Mouse (Mus musculus) cerebellum, postnatal 4 days (tissue): Measurements from ENCODE around the gene Gdpd2.

ENCODE experiments used
- DNase-seq, 2 experiments: peaks; one replicate each; pipeline ENCODE4 v3.0.0; 2022; ENCODE audit warnings: low spot score in 2 of 2, mixed read lengths in 1 of 2

Gene Gdpd2

GRCm38 (mm10) chrX:100729665-100730188 is at the start of gene Gdpd2:
TSS of gene Gdpd2 (plus strand) at chrX:100729873.
- peak in 1 of 2 experiments; percentile 23 for DNase-seq

- DNase-seq: no peak
These were observed 43.1 kb upstream of the Gdpd2 start for GRCm38 (mm10) chrX:100686527-100686926.

GRCm38 (mm10) chrX:100687360-100688032 is 42.2 kb upstream of the Gdpd2 start:
- no peak for DNase-seq

- no peak for DNase-seq
These were observed 41.7 kb upstream of the Gdpd2 start for GRCm38 (mm10) chrX:100688033-100688370.

- DNase-seq: no peak
These were observed 32.9 kb upstream of the Gdpd2 start for GRCm38 (mm10) chrX:100696776-100697175.

GRCm38 (mm10) chrX:100708032-100708431 is 21.6 kb upstream of the Gdpd2 start:
- DNase-seq: no peak

GRCm38 (mm10) chrX:100716173-100716572 is 13.5 kb upstream of the Gdpd2 start:
- DNase-seq: no peak

- peak; percentile 24 to 44 for DNase-seq
These were observed 726 bp upstream of the Gdpd2 start for GRCm38 (mm10) chrX:100728947-100729346.

GRCm38 (mm10) chrX:100730266-100730665 is 593 bp downstream of the Gdpd2 start:
- DNase-seq: no peak

GRCm38 (mm10) chrX:100734359-100734758 is 4.7 kb downstream of the Gdpd2 start:
- no peak for DNase-seq

- peak; percentile 29 to 47 for DNase-seq
These were observed 9.2 kb downstream of the Gdpd2 start for GRCm38 (mm10) chrX:100738918-100739317.

- no peak for DNase-seq
These were observed 9.8 kb downstream of the Gdpd2 start for GRCm38 (mm10) chrX:100739443-100739842.

GRCm38 (mm10) chrX:100740785-100741184 is 11.1 kb downstream of the Gdpd2 start:
- no peak for DNase-seq

- DNase-seq: peak; percentile 55 to 72
These were observed 12.3 kb downstream of the Gdpd2 start for GRCm38 (mm10) chrX:100741940-100742339.

GRCm38 (mm10) chrX:100765855-100766254 is 36.2 kb downstream of the Gdpd2 start:
- DNase-seq: no peak

GRCm38 (mm10) chrX:100767181-100767884 is 37.7 kb downstream of the Gdpd2 start, which contains the start of gene Dlg3:
TSS of gene Dlg3 (plus strand) at chrX:100767722.
- peak; percentile 27 to 49 for DNase-seq

GRCm38 (mm10) chrX:100767885-100768626 is 38.4 kb downstream of the Gdpd2 start:
- peak in 1 of 2 experiments; percentile 23 for DNase-seq

GRCm38 (mm10) chrX:100769281-100769680 is 39.6 kb downstream of the Gdpd2 start:
- no peak for DNase-seq

GRCm38 (mm10) chrX:100774341-100774811 is 44.7 kb downstream of the Gdpd2 start:
- peak; percentile 33 to 62 for DNase-seq

GRCm38 (mm10) chrX:100775405-100775804 is 45.7 kb downstream of the Gdpd2 start:
- no peak for DNase-seq

- peak in 1 of 2 experiments; percentile 62 for DNase-seq
These were observed 46.8 kb downstream of the Gdpd2 start for GRCm38 (mm10) chrX:100776494-100776893.
